Mouse (Mus musculus): Measurements from ENCODE around the gene Chn2.

Gene Chn2

GRCm38 (mm10) chr6:54119885-54120666 lies 80.7 kb downstream of the Chn2 start:
- DNase-seq: peak; percentile 94 to 97

- DNase-seq: peak; percentile 83 to 86
Measured at GRCm38 (mm10) chr6:54120889-54121288, 81.5 kb downstream of the Chn2 start.

- no peak for DNase-seq
Measured at GRCm38 (mm10) chr6:54124519-54124918, 85.2 kb downstream of the Chn2 start.

- DNase-seq: no peak
Measured at GRCm38 (mm10) chr6:54125536-54125935, 86.2 kb downstream of the Chn2 start.

GRCm38 (mm10) chr6:54126225-54126992 lies 87.1 kb downstream of the Chn2 start:
- peak; percentile 91 to 94 for DNase-seq

GRCm38 (mm10) chr6:54126993-54127697 lies 87.8 kb downstream of the Chn2 start:
- DNase-seq: peak in 1 of 2 experiments; percentile 28

GRCm38 (mm10) chr6:54128702-54129101 lies 89.3 kb downstream of the Chn2 start:
- no peak for DNase-seq

- no peak for DNase-seq
Measured at GRCm38 (mm10) chr6:54129570-54129969, 90.2 kb downstream of the Chn2 start.

- no peak for DNase-seq
Measured at GRCm38 (mm10) chr6:54130881-54131280, 91.5 kb downstream of the Chn2 start.

GRCm38 (mm10) chr6:54132576-54132975 lies 93.2 kb downstream of the Chn2 start:
- DNase-seq: no peak

GRCm38 (mm10) chr6:54133231-54133630 lies 93.9 kb downstream of the Chn2 start:
- DNase-seq: peak; percentile 68 to 78

- no peak for DNase-seq
Measured at GRCm38 (mm10) chr6:54138157-54138556, 98.8 kb downstream of the Chn2 start.

GRCm38 (mm10) chr6:54140488-54140887 lies 101.1 kb downstream of the Chn2 start:
- no peak for DNase-seq

- peak; percentile 49 to 67 for DNase-seq
Measured at GRCm38 (mm10) chr6:54141165-54141564, 101.8 kb downstream of the Chn2 start.

GRCm38 (mm10) chr6:54142848-54143651 lies 103.7 kb downstream of the Chn2 start:
- DNase-seq: no peak

GRCm38 (mm10) chr6:54143652-54143960 lies 104.3 kb downstream of the Chn2 start:
- no peak for DNase-seq

- no peak for DNase-seq
Measured at GRCm38 (mm10) chr6:54148844-54149526, 109.6 kb downstream of the Chn2 start.

GRCm38 (mm10) chr6:54150821-54151220 lies 111.5 kb downstream of the Chn2 start:
- no peak for DNase-seq

GRCm38 (mm10) chr6:54151443-54152241 lies 112.3 kb downstream of the Chn2 start:
- DNase-seq: no peak

GRCm38 (mm10) chr6:54157097-54157496 lies 117.7 kb downstream of the Chn2 start:
- no peak for DNase-seq

GRCm38 (mm10) chr6:54158317-54158716 lies 119.0 kb downstream of the Chn2 start:
- DNase-seq: no peak
